Mouse (Mus musculus) layer of hippocampus, postnatal 25 days (tissue): Measurements from ENCODE around the gene Pde4c. TPM values are rescaled to one million over a fixed set of nuclear protein-coding genes. Genes with fewer than 3 reads are reported as not detected.
A peak's percentile ranks its signal among the peaks of the same experiment; 100 is the strongest.

ENCODE experiments used
- DNase-seq, 2 experiments: peaks; one replicate each; pipeline ENCODE4 v3.0.0; 2022; ENCODE audit warnings: mixed read lengths in 2 of 2, low spot score in 1 of 2; ENCODE audit errors: extremely low spot score in 1 of 2
- total RNA-seq, 2 experiments: library from RNA; stranded (reverse); gene quantifications; 2 replicates each; pipeline ENCODE4 v1.2.3; 2021

The Pde4c gene
- total RNA-seq, 2 experiments from 2014 or later, result 0.89 to 1.2 TPM

- peak; percentile 99 for DNase-seq
Measured at GRCm38 (mm10) chr8:70776496-70777444, 53.2 kb downstream of the Pde4c start, which contains the start of gene Pik3r2. Gene Pik3r2, minus strand, starts transcription at chr8:70776713.

GRCm38 (mm10) chr8:70780093-70780492, 56.6 kb downstream of the Pde4c start:
- no peak for DNase-seq

GRCm38 (mm10) chr8:70786291-70787050, 63.0 kb downstream of the Pde4c start:
- DNase-seq, result no peak

- DNase-seq, result no peak
Measured at GRCm38 (mm10) chr8:70787051-70787445, 63.5 kb downstream of the Pde4c start.

GRCm38 (mm10) chr8:70787941-70788667, 64.6 kb downstream of the Pde4c start:
- no peak for DNase-seq

GRCm38 (mm10) chr8:70789046-70789445, 65.5 kb downstream of the Pde4c start:
- no peak for DNase-seq

- no peak for DNase-seq
Measured at GRCm38 (mm10) chr8:70790846-70791245, 67.3 kb downstream of the Pde4c start.

GRCm38 (mm10) chr8:70791294-70791701, 67.8 kb downstream of the Pde4c start:
- DNase-seq, result no peak

GRCm38 (mm10) chr8:70791975-70792691, 68.6 kb downstream of the Pde4c start:
- DNase-seq, result peak; percentile 94 to 96

GRCm38 (mm10) chr8:70792700-70793099, 69.2 kb downstream of the Pde4c start:
- DNase-seq, result peak in 1 of 2 experiments; percentile 49

- no peak for DNase-seq
Measured at GRCm38 (mm10) chr8:70794215-70794614, 70.7 kb downstream of the Pde4c start.

- DNase-seq, result no peak
Measured at GRCm38 (mm10) chr8:70795370-70795769, 71.8 kb downstream of the Pde4c start.

- peak in 1 of 2 experiments; percentile 75 for DNase-seq
Measured at GRCm38 (mm10) chr8:70796403-70797080, 73.0 kb downstream of the Pde4c start.

GRCm38 (mm10) chr8:70797081-70798070, 73.9 kb downstream of the Pde4c start:
- DNase-seq, result peak; percentile 71 to 76

- peak in 1 of 2 experiments; percentile 46 for DNase-seq
Measured at GRCm38 (mm10) chr8:70798281-70798680, 74.8 kb downstream of the Pde4c start.

GRCm38 (mm10) chr8:70800648-70801047, 77.1 kb downstream of the Pde4c start:
- peak in 1 of 2 experiments; percentile 44 for DNase-seq
